Mouse (Mus musculus) megakaryocyte, embryonic 14.5 days (primary cell): ENCODE measurements around the gene Ap1s1.

Experiments used
- FLI1 ChIP-seq: IDR thresholded peaks from 2 replicates; pipeline ENCODE4 v1.6.1; 2012; ENCODE audit warnings: low read length, inconsistent platforms, mixed read lengths
- GATA1 ChIP-seq: IDR thresholded peaks from 3 replicates; pipeline ENCODE4 v1.6.1; 2012; ENCODE audit warnings: mixed read lengths, low read length, inconsistent platforms, borderline replicate concordance

DNA sequence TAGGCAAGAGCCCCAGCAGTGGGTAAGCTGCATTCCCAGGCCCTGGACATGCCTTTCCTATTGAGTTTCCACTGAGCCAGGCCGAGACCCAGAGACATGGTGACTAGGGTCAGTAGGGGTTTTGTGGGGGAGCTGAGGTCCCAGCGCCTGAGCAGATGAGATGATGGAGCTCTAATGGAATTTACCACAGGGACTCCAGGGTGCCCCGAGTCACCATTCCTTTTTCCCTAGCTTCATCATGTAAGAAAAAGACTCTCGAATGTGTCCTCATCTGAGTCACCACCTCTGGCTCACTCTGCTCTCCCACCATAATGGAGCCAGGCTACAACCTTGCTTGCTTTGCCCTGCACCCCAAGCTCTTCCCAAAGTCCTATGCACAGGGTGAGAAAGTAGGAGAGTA is 37.1 kb upstream of the Ap1s1 start:
- no peak for TF ChIP-seq GATA1
- no peak for TF ChIP-seq FLI1
